Mouse (Mus musculus): ENCODE data around the gene Trpm3. TPM values are rescaled to one million over a fixed set of nuclear protein-coding genes. Genes with fewer than 3 reads are reported as not detected.

Gene Trpm3
- polyA plus RNA-seq, 1 experiment from 2014 or later: 28.5 TPM

- no peaks in the 10 kb centered on the region for H3K27me3 ChIP-seq (replicated peaks)
- H3K27ac ChIP-seq: no peak overlapping the region
- ATAC-seq (replicated peaks): 0 out of 2 replicates have a peak, but pooled peaks have one; percentile 28
- H3K4me2 ChIP-seq: no peak overlapping the region
- WGBS: 71% methylated on average over 14 of the region's 14 CpGs
- no peaks in the 10 kb centered on the region for H3K36me3 ChIP-seq (replicated peaks)
- H3K9ac ChIP-seq: no peak overlapping the region
- H3K4me1 ChIP-seq: peaks cover 12% of the 10 kb centered on the region
- no peaks in the 10 kb centered on the region for H3K9me3 ChIP-seq
- no peak overlapping the region for H3K4me3 ChIP-seq
Observed at GRCm38 (mm10) chr19:22960450-22961265, 821.8 kb downstream of the Trpm3 start.

DNA sequence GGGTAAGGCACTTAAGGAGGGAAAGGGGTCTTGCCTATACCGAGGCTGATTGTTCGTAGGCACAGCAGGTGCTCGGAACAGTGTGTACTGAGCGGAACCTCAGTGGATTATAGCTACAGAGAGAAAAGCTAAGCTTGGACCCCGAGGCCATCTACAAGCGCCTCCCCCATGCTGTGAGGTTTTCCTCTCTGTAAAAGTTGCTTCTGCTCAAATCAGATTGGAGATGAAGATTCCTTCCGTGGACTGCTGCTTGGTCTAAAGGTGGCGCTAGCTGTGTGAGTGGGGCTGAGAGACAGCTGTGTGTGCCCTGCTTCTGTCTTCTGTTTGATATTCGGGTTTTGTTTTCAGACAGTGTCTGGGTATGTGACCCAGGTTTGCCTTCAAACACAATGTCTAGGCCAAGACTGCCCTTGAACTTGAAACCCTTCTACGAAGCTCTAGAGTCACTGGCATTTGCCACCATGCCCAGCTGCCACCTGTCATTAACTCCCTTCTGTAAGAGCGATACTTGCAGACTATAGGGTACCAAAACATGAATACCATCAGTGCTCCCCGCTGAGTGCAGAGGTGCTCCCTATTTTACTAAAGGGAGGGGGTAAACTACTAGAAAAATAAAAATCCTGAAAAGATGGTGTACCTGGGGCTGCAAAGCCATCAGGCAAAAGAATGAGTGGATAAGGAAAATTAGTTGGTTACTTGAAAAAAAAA, 823.3 kb downstream of the Trpm3 start:
- WGBS: 35% methylated on average over 12 of the region's 12 CpGs
- no peak overlapping the region for H3K4me2 ChIP-seq
- H3K4me1 ChIP-seq: peaks cover 12% of the 10 kb centered on the region
- ATAC-seq (replicated peaks): peak; percentile 66; the same call in 1 of the 2 replicates
- H3K36me3 ChIP-seq (replicated peaks): no peaks in the 10 kb centered on the region
- H3K9ac ChIP-seq: no peak overlapping the region
- no peaks in the 10 kb centered on the region for H3K9me3 ChIP-seq
- no peak overlapping the region for H3K4me3 ChIP-seq
- H3K27me3 ChIP-seq (replicated peaks): no peaks in the 10 kb centered on the region
- H3K27ac ChIP-seq: no peak overlapping the region

DNA sequence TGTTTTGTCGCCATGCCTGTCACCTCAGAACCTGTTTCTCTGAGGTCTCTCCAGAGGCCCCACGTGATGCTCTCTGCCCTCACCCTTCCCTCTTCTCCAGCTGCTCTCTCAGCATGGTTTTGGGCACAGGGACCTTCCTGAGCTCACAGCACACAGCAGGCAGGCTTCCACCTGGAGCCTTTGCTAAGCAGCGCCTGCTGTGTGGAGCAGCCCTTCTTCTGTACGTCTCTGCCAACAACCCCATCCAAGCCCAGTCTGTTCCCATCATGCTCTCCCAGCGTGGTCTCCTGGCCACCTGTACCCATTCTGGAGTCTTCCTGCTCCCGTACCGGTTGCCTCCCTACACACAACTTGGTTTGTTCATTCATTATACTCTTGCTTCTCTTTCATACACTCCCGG, 823.9 kb downstream of the Trpm3 start:
- Histone ChIP-seq H3K36me3 (replicated peaks) (no peaks in the 10 kb centered on the region), H3K9ac (no peak overlapping the region), H3K4me3 (no peak overlapping the region), H3K27ac (no peak overlapping the region), H3K4me1 (peaks cover 12% of the 10 kb centered on the region), H3K27me3 (replicated peaks) (no peaks in the 10 kb centered on the region), H3K4me2 (no peak overlapping the region), H3K9me3 (no peaks in the 10 kb centered on the region)
- WGBS: 52% methylated on average over 8 of the region's 8 CpGs
- no peak for ATAC-seq (replicated peaks)

DNA sequence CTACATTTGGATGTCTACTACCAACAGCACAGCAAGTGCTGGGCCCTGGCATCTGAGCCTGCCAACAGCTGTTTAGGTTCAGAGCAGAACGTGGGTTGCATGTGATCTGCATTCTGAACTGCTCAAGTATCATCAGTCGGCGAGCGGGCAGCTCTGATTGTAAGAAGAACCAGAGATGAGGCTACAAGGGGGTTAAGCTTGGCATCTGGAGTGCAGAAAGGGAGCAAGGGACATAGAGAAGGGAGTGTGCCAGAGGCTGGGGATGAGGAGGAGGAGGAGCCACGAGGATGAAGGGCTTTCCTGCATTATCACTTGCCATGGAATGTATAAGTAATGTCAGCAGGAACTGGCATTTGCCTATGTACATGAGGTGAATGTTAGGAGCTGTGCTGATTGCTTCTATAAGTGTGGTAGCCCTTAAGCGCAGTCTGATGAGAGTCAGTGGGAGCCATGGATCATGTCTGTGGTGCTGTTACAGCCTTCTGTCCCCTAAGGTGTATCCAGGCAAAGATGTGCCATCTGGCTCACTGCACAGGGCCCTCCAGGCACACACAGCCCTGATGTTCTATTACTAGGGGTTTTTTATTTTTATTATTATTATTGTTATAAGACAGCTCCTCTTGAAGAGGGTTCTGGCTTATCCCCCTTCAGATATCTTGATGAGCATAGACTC, 825.0 kb downstream of the Trpm3 start:
- Histone ChIP-seq H3K9me3 (no peaks in the 10 kb centered on the region), H3K36me3 (replicated peaks) (no peaks in the 10 kb centered on the region), H3K27ac (no peak overlapping the region), H3K4me3 (no peak overlapping the region), H3K4me2 (no peak overlapping the region), H3K9ac (no peak overlapping the region), H3K27me3 (replicated peaks) (no peaks in the 10 kb centered on the region), H3K4me1 (peaks cover 12% of the 10 kb centered on the region)
- WGBS: 75% methylated on average over 6 of the region's 6 CpGs
- ATAC-seq (replicated peaks): no peak

- peaks cover 12% of the 10 kb centered on the region for H3K4me1 ChIP-seq
- ATAC-seq (replicated peaks): no peak
- H3K9me3 ChIP-seq: no peaks in the 10 kb centered on the region
- H3K4me2 ChIP-seq: no peak overlapping the region
- no peak overlapping the region for H3K27ac ChIP-seq
- no peaks in the 10 kb centered on the region for H3K27me3 ChIP-seq (replicated peaks)
- H3K4me3 ChIP-seq: no peak overlapping the region
- no peaks in the 10 kb centered on the region for H3K36me3 ChIP-seq (replicated peaks)
- WGBS: 92% methylated on average over 6 of the region's 6 CpGs
- H3K9ac ChIP-seq: no peak overlapping the region
Observed at GRCm38 (mm10) chr19:22965470-22965869, 826.6 kb downstream of the Trpm3 start.

GRCm38 (mm10) chr19:22973294-22973693, 834.4 kb downstream of the Trpm3 start:
- H3K4me3 ChIP-seq: no peak overlapping the region
- no peaks in the 10 kb centered on the region for H3K4me1 ChIP-seq
- H3K9me3 ChIP-seq: no peaks in the 10 kb centered on the region
- 91% methylated on average over 3 of the region's 3 CpGs for WGBS
- no peaks in the 10 kb centered on the region for H3K27me3 ChIP-seq (replicated peaks)
- no peak overlapping the region for H3K4me2 ChIP-seq
- H3K36me3 ChIP-seq (replicated peaks): no peaks in the 10 kb centered on the region
- no peak for ATAC-seq (replicated peaks)
- H3K9ac ChIP-seq: no peak overlapping the region
- H3K27ac ChIP-seq: no peak overlapping the region

GRCm38 (mm10) chr19:22973727-22974126, 834.9 kb downstream of the Trpm3 start:
- Histone ChIP-seq H3K27ac (no peak overlapping the region), H3K4me1 (no peaks in the 10 kb centered on the region), H3K36me3 (replicated peaks) (no peaks in the 10 kb centered on the region), H3K27me3 (replicated peaks) (no peaks in the 10 kb centered on the region), H3K9ac (no peak overlapping the region), H3K9me3 (no peaks in the 10 kb centered on the region), H3K4me2 (no peak overlapping the region), H3K4me3 (no peak overlapping the region)
- no peak for ATAC-seq (replicated peaks)
- WGBS: 85% methylated on average over 5 of the region's 5 CpGs

DNA sequence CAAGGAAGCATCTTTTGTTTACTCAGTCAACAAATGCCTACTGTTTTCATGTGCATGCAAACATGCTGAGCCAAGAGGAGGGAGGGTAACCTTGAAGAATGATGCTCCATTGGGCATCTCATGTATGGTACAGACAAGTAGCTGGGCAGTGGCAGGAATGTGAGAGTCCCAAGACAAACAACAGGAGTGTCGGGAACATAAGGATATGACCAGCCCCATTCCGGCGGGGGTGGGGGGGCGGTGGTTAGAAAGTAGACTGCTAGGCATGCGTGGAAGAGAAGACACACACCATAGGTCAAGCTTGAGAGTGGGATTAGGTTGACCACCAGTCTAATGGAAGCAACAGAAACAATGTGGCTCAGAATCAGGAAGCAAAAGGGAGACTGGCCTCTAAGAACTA, 837.0 kb downstream of the Trpm3 start:
- Histone ChIP-seq H3K9ac (no peak overlapping the region), H3K9me3 (no peaks in the 10 kb centered on the region), H3K4me2 (no peak overlapping the region), H3K4me1 (no peaks in the 10 kb centered on the region), H3K27me3 (replicated peaks) (no peaks in the 10 kb centered on the region), H3K4me3 (no peak overlapping the region), H3K27ac (no peak overlapping the region), H3K36me3 (replicated peaks) (no peaks in the 10 kb centered on the region)
- WGBS: 98% methylated on average over 5 of the region's 5 CpGs
- no peak for ATAC-seq (replicated peaks)

GRCm38 (mm10) chr19:22977508-22977907, 838.7 kb downstream of the Trpm3 start:
- no peak overlapping the region for H3K4me3 ChIP-seq
- H3K9me3 ChIP-seq: no peaks in the 10 kb centered on the region
- ATAC-seq (replicated peaks): no peak
- no peak overlapping the region for H3K27ac ChIP-seq
- no peak overlapping the region for H3K9ac ChIP-seq
- H3K36me3 ChIP-seq (replicated peaks): no peaks in the 10 kb centered on the region
- H3K27me3 ChIP-seq (replicated peaks): no peaks in the 10 kb centered on the region
- 74% methylated on average over 5 of the region's 5 CpGs for WGBS
- no peak overlapping the region for H3K4me2 ChIP-seq
- no peaks in the 10 kb centered on the region for H3K4me1 ChIP-seq

GRCm38 (mm10) chr19:22978763-22979162, 839.9 kb downstream of the Trpm3 start:
- Histone ChIP-seq H3K4me3 (no peak overlapping the region), H3K9me3 (no peaks in the 10 kb centered on the region), H3K27ac (no peak overlapping the region), H3K27me3 (replicated peaks) (no peaks in the 10 kb centered on the region), H3K36me3 (replicated peaks) (no peaks in the 10 kb centered on the region), H3K4me1 (no peaks in the 10 kb centered on the region), H3K9ac (no peak overlapping the region), H3K4me2 (no peak overlapping the region)
- WGBS: 94% methylated on average over 7 of the region's 7 CpGs
- ATAC-seq (replicated peaks): no peak

DNA sequence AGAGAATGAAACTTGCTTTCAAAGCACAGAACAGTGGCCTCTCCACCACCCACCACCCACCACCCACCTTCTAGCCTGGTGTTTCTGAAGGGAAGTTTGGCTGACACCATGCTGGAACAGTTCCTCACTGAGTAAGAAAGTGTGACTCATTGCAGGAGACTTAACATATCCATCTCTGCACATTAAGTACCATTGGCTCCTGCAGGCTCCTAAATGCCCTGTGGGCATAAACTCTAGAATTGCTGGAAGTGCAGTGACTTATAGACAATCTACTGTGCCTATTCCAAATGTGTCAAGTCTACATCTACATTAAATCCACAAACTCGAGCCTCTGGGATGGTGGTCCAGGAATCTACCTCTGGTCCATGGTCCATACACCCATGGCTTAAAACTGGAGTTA, 840.3 kb downstream of the Trpm3 start:
- 75% methylated on average over 1 of the region's 1 CpGs for WGBS
- no peak overlapping the region for H3K4me2 ChIP-seq
- ATAC-seq (replicated peaks): no peak

GRCm38 (mm10) chr19:22987914-22988313, 849.1 kb downstream of the Trpm3 start:
- Histone ChIP-seq H3K4me3 (no peak overlapping the region), H3K27me3 (replicated peaks) (no peaks in the 10 kb centered on the region), H3K36me3 (replicated peaks) (peaks cover 8% of the 10 kb centered on the region; the same call in 1 of the 2 replicates), H3K4me1 (no peaks in the 10 kb centered on the region), H3K27ac (no peak overlapping the region), H3K9me3 (no peaks in the 10 kb centered on the region), H3K9ac (no peak overlapping the region), H3K4me2 (no peak overlapping the region)
- ATAC-seq (replicated peaks): no peak
- 94% methylated on average over 12 of the region's 12 CpGs for WGBS

More for the DNA sequence above, 840.3 kb downstream of the Trpm3 start:
- no peaks in the 10 kb centered on the region for H3K9me3 ChIP-seq
- H3K36me3 ChIP-seq (replicated peaks): no peaks in the 10 kb centered on the region
- no peak overlapping the region for H3K27ac ChIP-seq
- H3K4me3 ChIP-seq: no peak overlapping the region
- no peaks in the 10 kb centered on the region for H3K27me3 ChIP-seq (replicated peaks)
- no peak overlapping the region for H3K9ac ChIP-seq
- no peaks in the 10 kb centered on the region for H3K4me1 ChIP-seq
